Mouse (Mus musculus): ENCODE measurements at regions not wholly inside any gene's neighbourhood (a gene's known extent, or its start where the extent isn't known, plus 50 kb on each side); places are given as distances from the start of the nearest gene placed in this dataset.

DNA sequence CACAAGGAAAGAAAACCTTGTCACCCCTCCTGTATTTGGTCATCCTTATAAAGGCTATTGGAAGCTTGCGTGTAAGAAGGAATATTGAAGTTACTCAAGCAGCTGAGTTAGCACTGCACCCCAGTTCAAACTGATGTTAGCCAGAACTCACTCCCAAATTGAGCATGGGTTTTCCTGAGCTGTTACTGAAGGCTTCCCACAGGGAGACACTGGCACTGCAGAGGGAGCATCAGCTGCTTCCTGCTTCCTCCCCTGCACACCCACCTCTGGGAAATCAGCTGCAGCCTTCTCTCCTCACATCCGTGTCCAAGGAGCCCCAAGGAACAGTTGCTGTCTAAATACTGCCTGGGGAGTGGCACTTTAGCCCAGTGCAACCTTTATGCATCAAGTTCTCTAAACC is 163.2 kb upstream of the 1700066M21Rik start:
- no peak overlapping the region for H3K4me3 ChIP-seq (replicated peaks)
- H3K4me1 ChIP-seq = peaks cover 18% of the 10 kb centered on the region
- no peak for ATAC-seq (ENCODE audit: insufficient number of reproducible peaks, low FRiP score, low TSS enrichment, low read depth)
- H3K9ac ChIP-seq = no peak overlapping the region
- H3K9me3 ChIP-seq (replicated peaks) = no peaks in the 10 kb centered on the region
- 40% methylated on average over 2 of the region's 2 CpGs for WGBS
- H3K4me2 ChIP-seq (replicated peaks) = no peak overlapping the region
- H3K27ac ChIP-seq (replicated peaks) = no peak overlapping the region
- no peaks in the 10 kb centered on the region for H3K27me3 ChIP-seq
- no peaks in the 10 kb centered on the region for H3K36me3 ChIP-seq

DNA sequence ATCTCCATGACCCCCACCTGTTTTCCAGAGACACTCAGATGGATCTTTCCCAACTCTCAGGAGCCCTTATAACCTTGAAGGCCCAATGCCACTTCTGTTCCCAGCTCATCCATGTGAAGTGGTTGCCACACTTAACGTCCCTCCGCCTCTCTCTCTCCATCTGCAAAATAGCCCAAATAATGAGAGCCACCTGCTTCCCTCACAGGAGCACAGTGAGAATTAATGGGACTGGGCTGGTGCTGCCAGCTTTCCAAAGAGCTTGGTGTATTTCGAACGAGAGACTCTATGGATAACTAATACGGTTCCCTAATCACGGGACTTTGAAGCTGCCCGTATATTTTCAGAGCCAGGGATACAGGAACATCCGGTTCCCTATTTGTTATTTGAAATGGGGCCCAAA is 159.8 kb upstream of the 1700066M21Rik start:
- no peak overlapping the region for H3K4me2 ChIP-seq (replicated peaks)
- WGBS = 75% methylated on average over 8 of the region's 8 CpGs

DNA sequence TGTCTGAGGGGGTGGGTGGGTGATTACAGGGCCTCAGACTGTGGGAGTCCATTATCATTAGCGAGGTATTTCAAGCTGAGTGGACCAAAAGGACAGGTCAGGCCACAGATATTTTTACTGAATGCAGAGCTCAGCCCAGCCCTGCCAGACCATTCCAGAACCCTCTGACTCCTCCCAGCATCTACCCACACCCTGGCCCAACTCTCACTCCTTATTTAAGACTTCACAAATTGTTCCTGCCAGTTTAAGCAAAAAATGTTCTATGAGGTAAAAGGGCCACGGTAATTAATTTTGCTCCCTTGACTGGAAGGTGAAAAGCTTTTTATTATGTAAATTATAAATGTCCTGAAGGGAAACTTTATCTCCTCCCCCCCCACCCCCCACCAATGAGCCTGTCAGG is 159.3 kb upstream of the 1700066M21Rik start:
- no peaks in the 10 kb centered on the region for H3K27me3 ChIP-seq
- H3K9ac ChIP-seq = no peak overlapping the region
- no peak overlapping the region for H3K27ac ChIP-seq (replicated peaks)
- 69% methylated on average over 2 of the region's 2 CpGs for WGBS
- H3K4me1 ChIP-seq = peaks cover 11% of the 10 kb centered on the region
- no peak overlapping the region for H3K4me2 ChIP-seq (replicated peaks)
- ATAC-seq (ENCODE audit: insufficient number of reproducible peaks, low FRiP score, low TSS enrichment, low read depth) = no peak
- no peaks in the 10 kb centered on the region for H3K36me3 ChIP-seq
- no peaks in the 10 kb centered on the region for H3K9me3 ChIP-seq (replicated peaks)
- H3K4me3 ChIP-seq (replicated peaks) = no peak overlapping the region

More for the DNA sequence above, 159.8 kb upstream of the 1700066M21Rik start:
- Histone ChIP-seq H3K4me1 (peaks cover 13% of the 10 kb centered on the region), H3K27ac (replicated peaks) (no peak overlapping the region), H3K9ac (no peak overlapping the region), H3K27me3 (no peaks in the 10 kb centered on the region), H3K36me3 (no peaks in the 10 kb centered on the region), H3K4me3 (replicated peaks) (no peak overlapping the region), H3K9me3 (replicated peaks) (no peaks in the 10 kb centered on the region)
- no peak for ATAC-seq (ENCODE audit: insufficient number of reproducible peaks, low FRiP score, low TSS enrichment, low read depth)

DNA sequence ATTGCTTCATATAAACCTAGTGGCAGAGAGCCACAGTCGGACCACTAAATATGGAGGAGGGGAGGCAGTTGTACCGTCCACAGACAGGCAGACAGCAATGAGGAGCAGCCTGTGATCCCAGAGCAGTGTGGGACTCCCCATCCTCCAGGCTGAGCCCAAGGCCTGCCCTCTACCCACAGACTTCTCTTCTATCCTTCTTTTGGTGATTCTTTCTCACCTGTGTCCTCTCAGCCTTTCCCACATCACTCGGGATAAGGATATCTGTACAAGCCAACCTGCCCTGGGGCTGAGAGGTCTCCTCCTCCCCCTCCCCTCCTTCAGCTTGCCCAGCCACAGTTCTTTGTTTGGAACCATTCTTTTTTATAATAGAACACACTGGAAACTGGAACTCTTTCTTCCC is 158.8 kb upstream of the 1700066M21Rik start:
- no peaks in the 10 kb centered on the region for H3K36me3 ChIP-seq
- no peaks in the 10 kb centered on the region for H3K27me3 ChIP-seq
- no peaks in the 10 kb centered on the region for H3K9me3 ChIP-seq (replicated peaks)
- ATAC-seq (ENCODE audit: insufficient number of reproducible peaks, low FRiP score, low TSS enrichment, low read depth) = no peak
- peaks cover 6% of the 10 kb centered on the region for H3K4me1 ChIP-seq
- no peak overlapping the region for H3K27ac ChIP-seq (replicated peaks)
- H3K4me2 ChIP-seq (replicated peaks) = no peak overlapping the region
- 46% methylated on average over 3 of the region's 3 CpGs for WGBS
- H3K9ac ChIP-seq = no peak overlapping the region
- no peak overlapping the region for H3K4me3 ChIP-seq (replicated peaks)

DNA sequence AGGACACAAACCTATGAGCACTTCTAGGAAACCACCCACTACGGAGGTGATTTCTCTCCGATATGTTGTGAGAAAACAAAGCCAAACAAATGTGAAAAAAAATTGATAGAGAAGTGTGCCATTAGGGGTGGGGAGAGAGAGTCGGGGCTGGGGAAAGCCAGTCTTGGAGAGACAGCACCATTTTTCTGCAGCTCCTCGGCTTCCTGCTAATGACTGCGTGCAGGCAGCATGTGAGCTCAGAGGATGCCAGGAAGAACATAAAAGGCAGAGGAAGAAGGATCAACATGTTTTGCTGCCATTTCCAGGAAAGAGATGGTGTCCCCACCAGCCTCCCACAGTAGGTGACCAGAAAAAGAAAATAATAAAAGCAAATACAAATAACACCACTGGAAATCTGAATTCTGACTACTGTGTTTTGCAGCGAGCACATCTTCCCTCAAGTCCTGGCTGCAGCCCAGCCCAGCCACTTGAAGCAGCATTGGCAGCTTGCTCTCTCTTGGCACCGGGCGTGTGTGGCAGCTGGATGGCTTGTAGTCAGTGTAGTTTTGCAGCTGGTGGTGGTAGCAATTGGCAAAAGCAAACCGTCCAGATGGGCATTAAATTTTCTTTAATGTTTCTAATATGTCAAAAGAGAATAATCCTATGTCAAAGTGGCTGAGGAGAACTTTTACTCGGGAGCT is 152.9 kb upstream of the 1700066M21Rik start:
- 54% methylated on average over 10 of the region's 10 CpGs for WGBS

DNA sequence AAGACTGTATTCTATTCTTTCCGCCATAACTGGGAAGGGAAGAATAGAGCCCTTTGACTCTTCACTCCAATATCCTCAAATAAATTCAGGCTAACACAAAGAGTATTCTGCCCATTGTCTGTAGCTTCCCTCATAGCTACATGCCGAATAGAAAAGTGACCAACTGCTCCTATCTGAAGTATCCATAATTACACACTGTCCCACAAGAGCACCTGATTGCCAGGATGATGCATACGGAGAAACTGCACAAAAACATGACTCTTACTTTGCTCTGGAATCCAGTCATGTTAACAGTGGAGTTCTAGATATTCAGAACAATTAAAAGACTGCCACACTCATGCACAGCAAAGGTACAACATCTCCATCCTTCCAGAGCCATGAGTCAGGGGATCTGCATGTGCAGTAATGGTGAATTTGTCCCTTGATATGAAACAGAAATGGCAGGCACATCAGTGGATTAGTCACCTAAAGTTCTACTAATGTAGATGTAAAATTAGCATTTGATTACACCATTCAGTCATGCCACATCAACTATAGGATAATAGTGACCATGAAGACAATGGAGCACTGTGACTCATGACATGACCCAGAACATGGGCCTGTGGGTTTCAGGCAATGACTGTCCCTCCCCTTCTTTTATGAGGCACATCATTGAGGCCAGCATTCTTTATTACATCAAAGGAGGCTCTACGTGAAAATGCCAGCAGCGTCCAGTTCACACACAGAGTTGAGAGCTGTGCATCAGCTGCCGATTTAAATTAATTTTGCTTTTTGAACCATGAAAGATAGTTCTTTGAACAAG is 133.6 kb upstream of the 1700066M21Rik start:
- Histone ChIP-seq H3K27ac (replicated peaks) (no peak overlapping the region), H3K9me3 (replicated peaks) (no peaks in the 10 kb centered on the region), H3K9ac (no peak overlapping the region), H3K36me3 (no peaks in the 10 kb centered on the region), H3K27me3 (no peaks in the 10 kb centered on the region), H3K4me1 (no peaks in the 10 kb centered on the region), H3K4me3 (replicated peaks) (no peak overlapping the region), H3K4me2 (replicated peaks) (no peak overlapping the region)
- no peak for ATAC-seq (ENCODE audit: insufficient number of reproducible peaks, low FRiP score, low TSS enrichment, low read depth)
- 78% methylated on average over 6 of the region's 6 CpGs for WGBS

More for the DNA sequence above, 152.9 kb upstream of the 1700066M21Rik start:
- Histone ChIP-seq H3K4me1 (peaks cover 8% of the 10 kb centered on the region; the same call in 1 of the 2 replicates), H3K36me3 (no peaks in the 10 kb centered on the region), H3K4me2 (replicated peaks) (no peak overlapping the region), H3K9ac (no peak overlapping the region), H3K27me3 (no peaks in the 10 kb centered on the region), H3K9me3 (replicated peaks) (no peaks in the 10 kb centered on the region), H3K27ac (replicated peaks) (no peak overlapping the region), H3K4me3 (replicated peaks) (no peak overlapping the region)
- no peak; the same call in 1 of the 2 replicates for ATAC-seq (ENCODE audit: insufficient number of reproducible peaks, low FRiP score, low TSS enrichment, low read depth)

DNA sequence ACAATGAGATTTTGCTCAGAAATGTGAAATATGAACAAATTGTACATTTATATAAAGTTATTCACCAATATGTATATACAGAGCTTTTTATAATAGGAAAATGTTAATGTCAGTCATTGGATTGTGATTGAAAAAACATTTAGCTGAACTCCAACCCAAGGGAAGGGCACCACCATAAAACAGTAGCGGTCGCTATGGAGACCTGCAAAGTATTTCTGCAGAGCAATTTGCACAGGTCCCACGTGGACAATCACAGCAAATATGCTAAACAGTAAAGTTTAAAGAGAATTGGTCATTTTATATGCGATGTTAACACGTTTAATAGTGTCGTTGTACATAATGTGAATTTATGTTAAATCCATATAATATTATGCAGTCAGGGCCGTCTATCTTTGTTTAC is 117.8 kb upstream of the 1700066M21Rik start:
- no peaks in the 10 kb centered on the region for H3K27me3 ChIP-seq
- no peak overlapping the region for H3K4me3 ChIP-seq (replicated peaks)
- no peak for ATAC-seq (ENCODE audit: insufficient number of reproducible peaks, low FRiP score, low TSS enrichment, low read depth)
- WGBS = 74% methylated on average over 7 of the region's 7 CpGs
- H3K4me2 ChIP-seq (replicated peaks) = no peak overlapping the region
- H3K9ac ChIP-seq = no peak overlapping the region
- no peak overlapping the region for H3K27ac ChIP-seq (replicated peaks)
- H3K36me3 ChIP-seq = no peaks in the 10 kb centered on the region
- no peaks in the 10 kb centered on the region for H3K9me3 ChIP-seq (replicated peaks)
- H3K4me1 ChIP-seq = no peaks in the 10 kb centered on the region

DNA sequence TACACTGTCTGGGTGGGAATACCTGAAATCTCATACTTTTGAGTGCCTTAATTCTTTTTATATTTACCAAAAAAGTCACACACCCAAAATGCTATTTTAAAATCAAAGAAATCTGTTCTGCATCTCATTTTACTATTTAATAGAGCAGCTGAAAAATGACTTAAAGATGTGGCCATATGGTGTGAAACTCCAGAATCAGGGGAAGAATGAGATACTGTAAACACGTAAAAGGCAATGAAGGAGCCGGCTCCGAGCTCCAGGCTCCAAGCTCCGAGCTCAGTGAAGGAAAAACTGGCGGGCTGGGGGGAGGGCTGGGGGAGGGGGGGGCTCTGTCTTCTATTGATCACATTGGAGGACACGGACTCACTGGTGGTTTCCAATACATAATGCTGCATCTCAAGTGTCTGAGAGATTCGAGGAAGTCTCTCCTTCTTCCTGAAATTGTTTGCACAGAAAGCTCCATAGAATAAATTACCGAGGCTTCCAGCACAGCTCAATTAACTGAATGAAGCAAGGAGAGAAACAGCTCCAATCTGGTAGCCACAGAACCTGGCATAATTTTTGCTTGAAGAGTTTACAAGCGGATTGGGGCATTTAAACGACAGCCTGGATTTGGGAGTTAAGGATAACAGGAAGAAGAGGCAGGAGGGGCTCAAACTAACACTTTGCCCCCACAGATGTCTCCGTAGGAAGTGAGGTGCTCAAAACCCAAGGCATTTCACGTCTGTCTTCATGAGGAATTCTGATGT is 112.2 kb upstream of the 1700066M21Rik start:
- Histone ChIP-seq H3K9me3 (replicated peaks) (no peaks in the 10 kb centered on the region), H3K4me3 (replicated peaks) (no peak overlapping the region), H3K4me1 (0 out of 2 replicates have a peak, but pooled peaks cover 11% of the 10 kb centered on the region), H3K27me3 (no peaks in the 10 kb centered on the region), H3K27ac (replicated peaks) (no peak overlapping the region), H3K9ac (no peak overlapping the region), H3K4me2 (replicated peaks) (no peak overlapping the region), H3K36me3 (no peaks in the 10 kb centered on the region)
- 42% methylated on average over 12 of the region's 12 CpGs for WGBS
- no peak for ATAC-seq (ENCODE audit: insufficient number of reproducible peaks, low FRiP score, low TSS enrichment, low read depth)

DNA sequence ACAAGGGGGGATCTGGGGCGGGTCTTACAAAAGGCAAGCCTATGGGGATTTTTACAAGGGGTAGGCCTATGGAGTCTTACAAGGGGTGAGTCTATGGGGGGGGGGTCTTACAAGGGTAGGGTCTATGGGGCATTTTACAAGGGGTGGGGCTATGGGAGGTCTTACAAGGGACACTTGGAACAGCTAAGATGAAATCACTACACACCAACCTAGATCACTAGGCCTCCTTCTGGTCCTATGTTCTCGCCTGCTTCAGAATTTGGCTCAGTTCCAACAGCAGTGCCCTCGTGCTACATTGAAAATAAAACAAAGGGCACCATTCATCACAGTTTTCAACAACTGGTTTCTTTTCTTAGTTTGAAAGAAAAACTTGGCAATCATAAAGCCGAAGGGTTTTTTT is 110.7 kb upstream of the 1700066M21Rik start:
- no peak overlapping the region for H3K27ac ChIP-seq (replicated peaks)
- no peaks in the 10 kb centered on the region for H3K36me3 ChIP-seq
- no peak overlapping the region for H3K4me2 ChIP-seq (replicated peaks)
- no peak overlapping the region for H3K4me3 ChIP-seq (replicated peaks)
- H3K9me3 ChIP-seq (replicated peaks) = no peaks in the 10 kb centered on the region
- WGBS = 37% methylated on average over 4 of the region's 4 CpGs
- no peak for ATAC-seq (ENCODE audit: insufficient number of reproducible peaks, low FRiP score, low TSS enrichment, low read depth)
- 0 out of 2 replicates have a peak, but pooled peaks cover 11% of the 10 kb centered on the region for H3K4me1 ChIP-seq
- no peak overlapping the region for H3K9ac ChIP-seq
- H3K27me3 ChIP-seq = no peaks in the 10 kb centered on the region

DNA sequence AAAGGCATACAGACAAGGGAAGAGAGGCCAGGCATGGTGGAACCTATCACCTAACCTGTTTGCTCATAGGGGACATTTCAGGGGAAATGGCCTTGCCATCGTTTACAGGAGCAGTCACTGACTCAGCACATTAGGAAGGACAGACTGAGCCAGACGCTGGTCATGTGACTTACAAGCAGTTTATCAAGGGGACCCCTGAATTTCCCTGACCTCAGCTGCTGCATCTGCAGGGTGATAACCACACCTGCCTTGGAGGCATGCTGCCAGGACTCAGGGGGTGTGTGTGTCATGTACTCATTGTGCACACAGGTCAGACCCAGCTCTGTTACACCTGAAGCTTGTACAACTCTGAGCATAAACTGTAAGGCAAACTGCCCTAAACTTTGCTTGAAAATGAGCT is 109.6 kb upstream of the 1700066M21Rik start:
- Histone ChIP-seq H3K4me2 (replicated peaks) (no peak overlapping the region), H3K9me3 (replicated peaks) (no peaks in the 10 kb centered on the region), H3K4me3 (replicated peaks) (no peak overlapping the region), H3K27me3 (no peaks in the 10 kb centered on the region), H3K27ac (replicated peaks) (no peak overlapping the region), H3K4me1 (peaks cover 11% of the 10 kb centered on the region; the same call in 1 of the 2 replicates), H3K36me3 (no peaks in the 10 kb centered on the region), H3K9ac (no peak overlapping the region)
- ATAC-seq (ENCODE audit: insufficient number of reproducible peaks, low FRiP score, low TSS enrichment, low read depth) = no peak
- 53% methylated on average over 2 of the region's 2 CpGs for WGBS

DNA sequence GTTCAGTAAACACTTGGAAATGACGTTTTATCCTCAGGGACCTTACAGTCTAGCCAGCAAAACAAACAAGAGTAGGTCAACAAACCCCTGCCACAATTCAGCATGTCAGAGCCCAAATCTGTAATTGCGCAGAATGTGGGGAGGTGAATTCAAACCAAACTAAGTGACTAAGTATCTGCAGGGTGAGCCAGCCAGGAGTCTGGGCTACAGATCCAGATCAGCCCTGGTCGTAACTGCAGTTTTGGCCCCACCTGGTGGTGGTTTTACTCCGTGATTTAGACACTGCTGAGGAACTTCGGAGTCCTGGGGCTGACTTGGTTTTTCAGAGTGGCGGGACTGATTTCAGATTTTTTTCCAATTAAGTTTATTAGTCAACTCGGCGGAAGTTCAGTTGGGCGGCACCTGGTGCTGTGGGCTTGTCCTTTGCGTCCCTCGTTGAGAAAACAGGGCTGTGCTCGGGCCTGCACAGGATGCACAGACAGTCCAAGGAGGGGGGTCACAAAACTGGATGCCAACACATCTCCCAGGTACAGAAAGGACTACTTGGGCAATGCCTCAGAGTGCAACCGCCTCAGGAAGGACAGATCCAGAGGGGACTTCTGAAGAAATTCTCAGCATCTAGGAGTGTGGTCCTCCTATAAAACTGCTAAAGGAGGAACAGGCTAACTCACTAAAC is 107.6 kb upstream of the 1700066M21Rik start:
- peaks cover 11% of the 10 kb centered on the region; the same call in 1 of the 2 replicates for H3K4me1 ChIP-seq
- no peak overlapping the region for H3K27ac ChIP-seq (replicated peaks)
- no peaks in the 10 kb centered on the region for H3K36me3 ChIP-seq
- H3K4me2 ChIP-seq (replicated peaks) = no peak overlapping the region
- 33% methylated on average over 13 of the region's 13 CpGs for WGBS
- no peak overlapping the region for H3K4me3 ChIP-seq (replicated peaks)
- H3K27me3 ChIP-seq = no peaks in the 10 kb centered on the region
- no peak overlapping the region for H3K9ac ChIP-seq
- H3K9me3 ChIP-seq (replicated peaks) = no peaks in the 10 kb centered on the region
- ATAC-seq (ENCODE audit: insufficient number of reproducible peaks, low FRiP score, low TSS enrichment, low read depth) = peak; percentile 81
